Mouse (Mus musculus): Measurements from ENCODE around the gene Pitpnc1. TPM values are rescaled to one million over a fixed set of nuclear protein-coding genes. Genes with fewer than 3 reads are reported as not detected.

The Pitpnc1 gene
- polyA plus RNA-seq, 1 experiment from 2014 or later: 37.1 TPM

DNA sequence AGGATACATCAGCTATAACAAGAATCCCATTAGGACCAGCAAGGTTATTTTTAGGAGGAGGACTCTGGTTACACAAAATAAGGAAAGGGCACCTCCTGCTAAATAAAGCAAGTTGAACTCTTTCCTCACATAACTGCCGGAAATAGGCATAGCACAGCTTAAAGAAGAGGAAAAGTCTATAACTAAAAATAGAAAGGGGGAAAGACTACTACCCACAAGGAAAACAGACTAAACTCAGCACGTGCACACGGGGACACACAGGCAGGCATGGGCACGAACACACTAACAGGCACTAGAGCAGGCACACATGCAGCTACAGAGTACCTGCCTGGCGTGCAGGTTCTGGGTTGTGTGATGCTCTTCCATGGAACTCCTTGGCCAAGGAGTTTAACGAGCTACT is 23.8 kb downstream of the Pitpnc1 start:
- no peak for DNase-seq (ENCODE audit: low spot score)
- no peak overlapping the region for H3K27ac ChIP-seq
- H3K9me3 ChIP-seq (replicated peaks): no peaks in the 10 kb centered on the region
- H3K27me3 ChIP-seq (ENCODE audit: low read depth, poor library complexity, severe bottlenecking): no peaks in the 10 kb centered on the region
- WGBS: 90% methylated on average over 6 of the region's 6 CpGs
- H3K36me3 ChIP-seq: peaks cover 11% of the 10 kb centered on the region
- H3K4me3 ChIP-seq: no peak overlapping the region
- peaks cover 12% of the 10 kb centered on the region for H3K4me1 ChIP-seq

DNA sequence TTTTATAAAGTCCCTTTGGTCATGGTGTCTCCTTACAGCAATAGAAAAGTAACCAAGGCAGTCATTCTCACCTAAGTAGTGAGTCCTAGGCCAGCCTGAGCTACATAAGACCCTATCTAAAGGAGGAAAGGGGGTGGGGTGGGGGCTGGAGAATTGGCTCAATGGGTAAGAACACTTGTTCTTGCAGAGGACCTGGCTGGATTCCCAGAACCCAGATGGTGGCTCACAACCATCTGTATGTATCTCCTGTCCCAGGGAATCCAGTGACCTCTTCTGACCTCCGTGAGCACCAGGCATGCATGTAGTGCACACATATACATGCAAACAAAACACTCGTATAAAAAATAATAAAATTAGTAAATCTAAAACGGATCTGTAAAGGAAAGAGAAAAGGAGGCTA is 24.8 kb downstream of the Pitpnc1 start:
- WGBS: 93% methylated on average over 3 of the region's 3 CpGs
- no peaks in the 10 kb centered on the region for H3K27me3 ChIP-seq (ENCODE audit: low read depth, poor library complexity, severe bottlenecking)
- no peak for DNase-seq (ENCODE audit: low spot score)
- 0 out of 2 replicates have a peak, but pooled peaks cover 5% of the 10 kb centered on the region for H3K36me3 ChIP-seq
- no peak overlapping the region for H3K27ac ChIP-seq
- no peaks in the 10 kb centered on the region for H3K9me3 ChIP-seq (replicated peaks)
- H3K4me3 ChIP-seq: no peak overlapping the region
- peaks cover 12% of the 10 kb centered on the region for H3K4me1 ChIP-seq

DNA sequence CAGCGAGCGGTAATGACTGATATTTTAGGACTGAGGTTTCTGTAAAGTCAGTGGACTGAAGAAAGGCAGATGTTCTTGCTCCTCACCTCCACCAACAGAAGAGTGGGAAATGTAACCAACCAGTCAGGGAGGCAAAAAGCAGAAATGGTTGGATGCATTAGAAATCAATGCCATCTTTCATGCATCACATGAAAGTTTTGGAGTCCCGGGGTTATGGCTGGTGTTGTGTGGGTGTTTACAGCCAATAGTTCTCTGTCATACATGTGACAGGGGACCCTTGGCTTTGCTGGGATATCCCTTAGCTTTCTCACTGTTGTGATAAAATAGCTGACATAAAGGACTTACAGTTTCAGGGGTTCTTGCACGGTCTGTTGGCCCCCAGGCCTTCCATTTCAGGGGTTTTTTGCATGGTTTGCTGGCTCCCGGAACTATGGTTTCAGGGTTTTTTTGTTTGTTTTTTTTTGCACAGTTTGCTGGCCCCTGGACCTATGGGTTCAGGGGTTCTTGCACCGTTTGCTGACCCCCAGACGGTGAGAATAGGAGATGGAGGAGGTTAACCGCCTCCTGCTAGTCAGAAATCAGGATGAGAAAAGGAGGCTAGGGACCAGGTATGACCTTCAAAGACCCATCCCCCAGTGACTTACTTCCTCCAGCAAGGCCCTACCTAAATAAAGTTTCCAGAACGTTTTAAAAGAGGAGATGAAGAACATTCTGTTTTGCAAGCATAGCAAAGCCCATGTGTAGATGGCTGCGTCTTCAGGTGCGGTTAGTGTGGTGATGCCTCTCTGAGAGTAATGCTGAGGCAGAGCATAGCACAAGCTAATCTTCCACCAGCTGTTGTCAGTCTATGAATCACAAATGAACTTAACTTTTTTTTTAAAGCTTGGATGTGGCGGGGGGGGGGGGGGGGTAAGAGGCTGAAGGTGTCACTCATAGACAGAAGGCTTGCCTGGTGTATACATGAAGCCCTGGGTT is 27.1 kb downstream of the Pitpnc1 start:
- Histone ChIP-seq H3K36me3 (0 out of 2 replicates have a peak, but pooled peaks cover 5% of the 10 kb centered on the region), H3K4me3 (no peak overlapping the region), H3K27me3 (ENCODE audit: low read depth, poor library complexity, severe bottlenecking) (no peaks in the 10 kb centered on the region), H3K27ac (no peak overlapping the region), H3K9me3 (replicated peaks) (no peaks in the 10 kb centered on the region), H3K4me1 (peaks cover 5% of the 10 kb centered on the region; the same call in 1 of the 2 replicates)
- 87% methylated on average over 12 of the region's 12 CpGs for WGBS
- no peak for DNase-seq (ENCODE audit: low spot score)

DNA sequence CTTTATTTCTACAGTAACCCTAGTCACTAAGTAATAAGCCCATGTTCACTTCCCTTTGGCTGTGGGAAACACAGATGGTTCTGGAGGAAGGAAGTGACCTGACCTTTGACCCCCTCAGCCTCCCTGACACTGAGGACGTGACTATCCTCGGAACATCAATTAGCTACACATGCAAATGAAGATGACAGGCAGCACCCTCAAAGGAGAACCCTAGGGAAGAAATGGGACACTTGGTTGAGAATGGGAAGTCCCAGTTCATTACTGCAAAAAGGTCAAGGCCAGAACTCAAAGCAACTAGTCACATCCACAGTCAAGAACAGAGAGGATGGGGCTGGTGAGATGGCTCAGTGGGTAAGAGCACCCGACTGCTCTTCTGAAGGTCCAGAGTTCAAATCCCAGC is 29.4 kb downstream of the Pitpnc1 start:
- H3K4me1 ChIP-seq: 0 out of 2 replicates have a peak, but pooled peaks cover 4% of the 10 kb centered on the region
- 59% methylated on average over 3 of the region's 3 CpGs for WGBS
- no peak overlapping the region for H3K4me3 ChIP-seq
- no peak overlapping the region for H3K27ac ChIP-seq
- H3K9me3 ChIP-seq (replicated peaks): no peaks in the 10 kb centered on the region
- 0 out of 2 replicates have a peak, but pooled peaks cover 6% of the 10 kb centered on the region for H3K36me3 ChIP-seq
- H3K27me3 ChIP-seq (ENCODE audit: low read depth, poor library complexity, severe bottlenecking): no peaks in the 10 kb centered on the region
- DNase-seq (ENCODE audit: low spot score): no peak

DNA sequence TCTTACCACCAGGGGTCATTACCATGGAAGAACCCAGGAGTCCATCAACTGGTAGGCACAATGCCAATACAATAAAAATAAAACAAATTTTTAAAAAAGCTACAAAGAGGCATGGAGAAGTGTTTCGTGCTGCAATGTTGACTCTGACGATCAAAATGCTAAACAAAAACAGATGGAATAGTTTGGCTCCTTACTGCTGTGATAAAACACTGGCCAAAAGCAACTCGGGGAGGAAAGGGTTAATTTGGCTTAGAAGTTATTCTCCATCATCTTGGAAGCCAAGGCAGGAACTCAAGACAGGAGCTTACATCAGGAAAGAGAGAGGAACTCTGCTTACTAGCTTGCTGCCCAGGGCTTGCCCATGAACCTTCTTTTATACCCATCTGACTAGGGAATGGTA is 32.4 kb downstream of the Pitpnc1 start:
- Histone ChIP-seq H3K9me3 (replicated peaks) (no peaks in the 10 kb centered on the region), H3K4me3 (no peak overlapping the region), H3K4me1 (peaks cover 7% of the 10 kb centered on the region; the same call in 1 of the 2 replicates), H3K36me3 (peaks cover 14% of the 10 kb centered on the region), H3K27ac (no peak overlapping the region), H3K27me3 (ENCODE audit: low read depth, poor library complexity, severe bottlenecking) (no peaks in the 10 kb centered on the region)
- DNase-seq (ENCODE audit: low spot score): no peak
- 71% methylated on average over 3 of the region's 3 CpGs for WGBS

DNA sequence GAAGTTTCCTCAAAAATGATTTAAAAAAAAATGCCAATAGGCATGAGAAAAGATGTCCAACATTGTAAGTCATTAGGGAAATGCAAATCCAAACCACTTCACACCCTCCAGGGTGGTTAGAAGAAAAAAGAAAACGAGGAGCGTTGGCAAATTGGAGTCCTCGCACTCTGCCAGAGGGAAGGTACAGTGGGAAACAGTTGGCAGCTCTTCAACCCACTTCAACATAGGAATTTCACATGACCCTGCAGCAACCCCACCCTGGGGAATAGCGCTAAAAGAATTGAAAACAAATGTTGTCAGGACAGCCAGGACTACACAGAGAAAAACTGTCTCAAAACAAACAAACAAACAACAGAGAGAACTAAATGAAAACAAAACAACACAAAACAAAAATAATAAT is 32.8 kb downstream of the Pitpnc1 start:
- H3K4me3 ChIP-seq: no peak overlapping the region
- H3K27me3 ChIP-seq (ENCODE audit: low read depth, poor library complexity, severe bottlenecking): no peaks in the 10 kb centered on the region
- H3K36me3 ChIP-seq: peaks cover 14% of the 10 kb centered on the region
- 73% methylated on average over 4 of the region's 4 CpGs for WGBS
- H3K27ac ChIP-seq: no peak overlapping the region
- no peak for DNase-seq (ENCODE audit: low spot score)
- H3K9me3 ChIP-seq (replicated peaks): no peaks in the 10 kb centered on the region
- H3K4me1 ChIP-seq: peaks cover 8% of the 10 kb centered on the region; the same call in 1 of the 2 replicates

DNA sequence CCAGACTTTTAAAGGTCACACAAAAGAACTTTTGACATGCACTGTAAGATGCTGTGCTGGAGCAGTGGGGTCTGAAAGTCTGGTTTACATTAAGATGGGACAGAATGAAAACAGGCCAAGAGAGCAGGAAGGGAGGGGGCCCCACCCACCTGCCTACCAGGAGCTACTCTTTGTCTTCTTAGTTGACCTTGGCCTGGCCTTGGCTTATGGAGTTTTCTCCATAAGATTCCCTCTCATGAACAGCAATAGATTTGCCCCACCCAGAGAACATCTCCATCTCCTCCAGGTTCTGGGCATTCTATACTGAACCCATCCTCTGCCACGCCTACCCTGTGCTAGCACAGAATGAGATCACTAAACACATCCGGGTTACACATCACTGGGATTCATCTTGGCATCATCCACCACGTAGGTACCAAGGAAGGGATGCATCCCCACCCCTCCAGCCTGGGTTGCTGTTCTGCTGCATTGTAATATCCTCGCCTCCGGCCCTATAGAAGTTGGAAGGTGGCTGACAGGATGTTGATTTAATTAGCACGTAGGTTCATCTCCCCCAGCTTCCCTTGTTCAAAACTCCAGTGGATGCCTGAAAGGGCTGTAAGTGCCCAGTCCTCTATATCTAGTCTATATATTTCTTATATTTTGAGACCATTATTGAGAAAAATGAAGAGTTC is 34.6 kb downstream of the Pitpnc1 start:
- no peak for DNase-seq (ENCODE audit: low spot score)
- Histone ChIP-seq H3K36me3 (peaks cover 9% of the 10 kb centered on the region), H3K9me3 (replicated peaks) (no peaks in the 10 kb centered on the region), H3K4me1 (peaks cover 11% of the 10 kb centered on the region; the same call in 1 of the 2 replicates), H3K27me3 (ENCODE audit: low read depth, poor library complexity, severe bottlenecking) (no peaks in the 10 kb centered on the region), H3K27ac (no peak overlapping the region), H3K4me3 (no peak overlapping the region)
- 92% methylated on average over 6 of the region's 6 CpGs for WGBS

DNA sequence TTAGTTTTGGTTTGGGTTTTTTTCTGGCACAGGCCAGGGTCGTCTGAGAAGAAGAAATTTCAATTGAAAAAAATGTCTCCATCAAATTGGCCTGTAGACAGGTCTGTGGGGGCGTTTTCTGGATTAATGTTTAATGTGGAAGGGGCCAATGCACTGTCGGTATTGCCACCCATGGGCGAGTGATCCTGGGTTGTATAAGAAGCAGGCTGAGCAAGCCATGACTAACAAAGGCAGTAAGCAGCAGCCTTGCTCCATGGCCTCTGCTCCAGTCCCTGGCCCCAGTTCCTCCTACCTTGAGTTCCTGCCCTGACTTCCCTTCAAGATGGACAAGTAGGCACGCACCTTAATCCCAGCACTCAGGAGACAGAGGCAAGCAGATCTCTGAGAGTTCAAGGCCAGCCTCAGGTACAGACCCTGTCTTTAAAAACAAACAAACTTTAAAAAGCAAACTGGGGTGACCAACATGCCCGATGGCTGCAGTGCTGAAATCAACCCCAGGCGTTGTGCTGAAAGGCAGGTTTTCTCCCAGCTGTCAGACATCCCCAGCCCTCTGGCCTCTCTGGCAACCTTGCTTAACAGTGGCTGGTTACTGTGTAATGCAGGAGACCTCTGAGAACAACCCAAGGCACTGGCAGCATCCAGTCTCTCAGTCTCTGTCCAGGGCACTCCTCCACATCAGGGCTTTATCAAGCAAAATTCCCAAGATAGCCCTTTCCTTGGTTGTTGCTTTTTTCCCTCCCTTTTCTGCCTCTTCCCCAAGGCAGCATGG is 39.1 kb downstream of the Pitpnc1 start:
- Histone ChIP-seq H3K4me3 (no peak overlapping the region), H3K27ac (no peak overlapping the region)

DNA sequence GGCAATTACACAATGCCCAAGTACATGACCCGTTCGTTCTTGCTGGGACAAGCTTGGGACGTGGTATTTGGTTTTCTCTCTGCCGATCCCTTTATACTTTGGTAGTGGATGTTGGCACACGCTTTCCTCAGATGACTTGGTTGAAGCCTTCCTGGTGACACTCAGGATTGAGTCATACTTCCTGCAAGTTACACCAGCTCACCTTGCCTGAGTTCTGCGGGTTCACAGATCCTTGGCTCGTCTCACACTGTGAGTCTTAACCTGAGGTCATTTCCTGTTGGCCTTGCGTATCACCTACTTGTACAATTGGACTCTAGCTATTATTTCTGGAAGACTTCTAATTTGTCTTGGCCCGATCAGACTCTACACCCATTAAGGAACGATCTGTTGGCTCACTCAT is 42.5 kb downstream of the Pitpnc1 start:
- no peak overlapping the region for H3K27ac ChIP-seq
- H3K9me3 ChIP-seq (replicated peaks): no peaks in the 10 kb centered on the region
- H3K27me3 ChIP-seq (ENCODE audit: low read depth, poor library complexity, severe bottlenecking): no peaks in the 10 kb centered on the region
- DNase-seq (ENCODE audit: low spot score): no peak
- H3K4me3 ChIP-seq: no peak overlapping the region
- WGBS: 95% methylated on average over 10 of the region's 10 CpGs
- peaks cover 18% of the 10 kb centered on the region; the same call in 1 of the 2 replicates for H3K36me3 ChIP-seq
- peaks cover 3% of the 10 kb centered on the region; the same call in 1 of the 2 replicates for H3K4me1 ChIP-seq

More for the DNA sequence above, 39.1 kb downstream of the Pitpnc1 start:
- Histone ChIP-seq H3K27me3 (ENCODE audit: low read depth, poor library complexity, severe bottlenecking) (no peaks in the 10 kb centered on the region), H3K4me1 (peaks cover 7% of the 10 kb centered on the region; the same call in 1 of the 2 replicates), H3K36me3 (peaks cover 25% of the 10 kb centered on the region), H3K9me3 (replicated peaks) (no peaks in the 10 kb centered on the region)
- 90% methylated on average over 7 of the region's 7 CpGs for WGBS
- DNase-seq (ENCODE audit: low spot score): no peak

DNA sequence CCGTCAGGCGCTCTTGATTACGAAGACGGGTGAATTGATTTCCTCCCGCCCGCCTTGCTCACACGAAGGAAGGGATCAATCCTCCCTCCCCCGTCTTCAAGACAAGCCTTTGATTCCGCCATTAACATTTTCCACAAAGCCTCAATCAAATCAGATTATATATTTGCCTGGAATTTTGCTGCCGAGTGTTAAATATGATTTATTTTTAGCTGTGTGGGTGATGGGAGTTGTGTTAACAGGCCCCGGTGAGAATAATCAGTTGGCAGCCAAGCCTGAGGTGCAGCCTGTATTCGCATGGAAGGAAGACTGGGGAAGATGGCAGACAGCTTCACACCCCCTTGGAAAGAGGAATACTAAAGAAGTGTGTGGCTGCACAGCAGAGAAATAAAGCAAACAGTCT is 46.3 kb downstream of the Pitpnc1 start:
- H3K4me3 ChIP-seq: no peak overlapping the region
- H3K36me3 ChIP-seq: peaks cover 11% of the 10 kb centered on the region; the same call in 1 of the 2 replicates
- H3K9me3 ChIP-seq (replicated peaks): no peaks in the 10 kb centered on the region
- WGBS: 94% methylated on average over 12 of the region's 12 CpGs
- no peak overlapping the region for H3K27ac ChIP-seq
- DNase-seq (ENCODE audit: low spot score): no peak
- no peaks in the 10 kb centered on the region for H3K27me3 ChIP-seq (ENCODE audit: low read depth, poor library complexity, severe bottlenecking)
- H3K4me1 ChIP-seq: peaks cover 4% of the 10 kb centered on the region; the same call in 1 of the 2 replicates

DNA sequence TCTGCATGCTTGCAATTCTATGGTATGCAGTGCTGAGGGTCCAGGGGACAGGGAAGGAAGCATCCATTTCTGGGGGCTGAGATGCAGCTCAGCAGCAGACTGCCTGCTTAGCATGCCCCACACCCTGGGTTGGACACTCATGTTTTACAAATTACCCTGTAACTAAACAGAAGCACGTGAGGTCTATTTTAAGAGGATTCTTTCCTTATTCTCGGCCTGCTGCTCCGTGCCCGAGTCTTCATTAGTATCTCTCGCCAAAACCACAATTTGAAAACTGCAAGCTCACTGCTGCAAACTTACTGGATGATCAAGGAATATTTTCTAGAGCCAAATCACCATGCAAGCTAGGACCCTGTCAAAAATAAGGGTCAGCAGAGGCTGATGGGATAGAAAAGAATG is 48.1 kb downstream of the Pitpnc1 start:
- Histone ChIP-seq H3K9me3 (replicated peaks) (no peaks in the 10 kb centered on the region), H3K36me3 (0 out of 2 replicates have a peak, but pooled peaks cover 3% of the 10 kb centered on the region), H3K4me1 (peaks cover 8% of the 10 kb centered on the region), H3K4me3 (no peak overlapping the region), H3K27ac (no peak overlapping the region), H3K27me3 (ENCODE audit: low read depth, poor library complexity, severe bottlenecking) (no peaks in the 10 kb centered on the region)
- 85% methylated on average over 5 of the region's 5 CpGs for whole genome bisulfite sequencing
- no peak for DNase-seq (ENCODE audit: low spot score)

DNA sequence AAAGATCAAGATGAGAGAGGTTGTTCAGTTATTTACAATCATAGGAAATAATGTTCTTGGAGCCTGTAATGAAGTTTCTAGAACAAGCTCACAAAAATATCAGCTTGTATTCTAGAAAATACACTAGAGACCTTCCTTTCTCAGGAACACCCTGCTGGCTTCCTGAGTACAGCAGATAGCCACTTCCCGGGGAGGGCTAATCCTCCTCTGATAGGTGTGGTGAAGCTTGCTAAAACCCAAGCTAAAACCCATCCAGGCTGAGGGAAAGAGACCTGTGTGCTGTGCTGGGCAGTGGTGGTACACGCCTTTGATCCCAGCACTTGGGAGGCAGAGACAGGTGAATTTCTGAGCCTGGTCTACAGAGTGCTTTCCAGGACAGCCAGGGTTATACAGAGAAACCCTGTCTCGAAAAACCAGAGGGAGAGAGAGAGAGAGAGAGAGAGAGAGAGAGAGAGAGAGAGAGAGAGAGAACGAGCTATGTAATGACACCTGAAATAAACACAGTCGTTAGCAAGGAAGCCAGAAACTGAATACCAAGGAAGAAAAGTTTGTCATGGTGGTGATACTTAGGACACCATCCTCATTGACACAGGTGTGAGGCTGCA is 48.6 kb downstream of the Pitpnc1 start:
- WGBS: 53% methylated on average over 5 of the region's 5 CpGs

More for the DNA sequence above, 48.6 kb downstream of the Pitpnc1 start:
- no peaks in the 10 kb centered on the region for H3K27me3 ChIP-seq (ENCODE audit: low read depth, poor library complexity, severe bottlenecking)
- no peaks in the 10 kb centered on the region for H3K9me3 ChIP-seq (replicated peaks)
- peaks cover 13% of the 10 kb centered on the region for H3K4me1 ChIP-seq
- no peak overlapping the region for H3K27ac ChIP-seq
- H3K4me3 ChIP-seq: no peak overlapping the region
- 0 out of 2 replicates have a peak, but pooled peaks cover 3% of the 10 kb centered on the region for H3K36me3 ChIP-seq
- no peak for DNase-seq (ENCODE audit: low spot score)
